Mouse (Mus musculus) CD4-positive, CD25-positive, alpha-beta regulatory T cell, adult 2 months (primary cell): ENCODE measurements at regions not wholly inside any gene's neighbourhood (a gene's known extent, or its start where the extent isn't known, plus 50 kb on each side); places are given as distances from the start of the nearest gene placed in this dataset.
A peak's percentile ranks its signal among the peaks of the same experiment; 100 is the strongest.

Experiments used
- DNase-seq: peaks from one replicate; pipeline ENCODE4 v3.0.0-alpha.2; 2012; ENCODE audit warnings: low read depth, low spot score

GRCm38 (mm10) chr1:35783427-35783826, 284.8 kb upstream of the Hs6st1 start:
- DNase-seq, result peak; percentile 12

GRCm38 (mm10) chr1:35786241-35786640, 282.0 kb upstream of the Hs6st1 start:
- DNase-seq, result no peak

- no peak for DNase-seq
Measured at GRCm38 (mm10) chr1:35786668-35787213, 281.5 kb upstream of the Hs6st1 start.

GRCm38 (mm10) chr1:35797064-35797463, 271.1 kb upstream of the Hs6st1 start:
- DNase-seq, result no peak

GRCm38 (mm10) chr1:35797526-35797925, 270.7 kb upstream of the Hs6st1 start:
- DNase-seq, result no peak

GRCm38 (mm10) chr1:35805546-35805945, 262.7 kb upstream of the Hs6st1 start:
- no peak for DNase-seq

GRCm38 (mm10) chr1:35806329-35806728, 261.9 kb upstream of the Hs6st1 start:
- no peak for DNase-seq

GRCm38 (mm10) chr1:35806731-35807130, 261.5 kb upstream of the Hs6st1 start:
- no peak for DNase-seq

- no peak for DNase-seq
Measured at GRCm38 (mm10) chr1:35808894-35809293, 259.3 kb upstream of the Hs6st1 start.

GRCm38 (mm10) chr1:35809341-35809740, 258.9 kb upstream of the Hs6st1 start:
- DNase-seq, result no peak

GRCm38 (mm10) chr1:35810571-35811342, 257.4 kb upstream of the Hs6st1 start:
- DNase-seq, result no peak

GRCm38 (mm10) chr1:35811380-35811779, 256.8 kb upstream of the Hs6st1 start:
- DNase-seq, result no peak

- DNase-seq, result no peak
Measured at GRCm38 (mm10) chr1:35811795-35812194, 256.4 kb upstream of the Hs6st1 start.

- peak; percentile 17 for DNase-seq
Measured at GRCm38 (mm10) chr1:35813625-35814024, 254.6 kb upstream of the Hs6st1 start.

- no peak for DNase-seq
Measured at GRCm38 (mm10) chr1:35814207-35814606, 254.0 kb upstream of the Hs6st1 start.

- no peak for DNase-seq
Measured at GRCm38 (mm10) chr1:35814751-35815150, 253.4 kb upstream of the Hs6st1 start.

- no peak for DNase-seq
Measured at GRCm38 (mm10) chr1:35821791-35822190, 246.4 kb upstream of the Hs6st1 start.

- DNase-seq, result no peak
Measured at GRCm38 (mm10) chr1:35822376-35823202, 245.6 kb upstream of the Hs6st1 start.

- DNase-seq, result no peak
Measured at GRCm38 (mm10) chr1:35823496-35823895, 244.7 kb upstream of the Hs6st1 start.

- no peak for DNase-seq
Measured at GRCm38 (mm10) chr1:35823981-35824880, 244.0 kb upstream of the Hs6st1 start.

- no peak for DNase-seq
Measured at GRCm38 (mm10) chr1:35825531-35825966, 242.7 kb upstream of the Hs6st1 start.
